Mouse (Mus musculus) lung, postnatal 0 days (tissue): ENCODE results near the gene Clec4n. TPM values are rescaled to one million over a fixed set of nuclear protein-coding genes. Genes with fewer than 3 reads are reported as not detected.
"Not testable (repeated sequence)": the region's sequence is repeated elsewhere in the genome, so short reads cannot be mapped to it uniquely, and the experiment has no call there.

Source experiments
- ATAC-seq: fragments of 200-750 bp; cut with Nextera tagmentation; 2 replicates; pipeline ENCODE4 v1.8.0; 2017; ENCODE audit warnings: moderate library complexity
- DNase-seq: peaks from one replicate; pipeline ENCODE4 v3.0.0-alpha.2; 2016; ENCODE audit warnings: low spot score
- H3K27ac ChIP-seq: fragments of 300-500 bp; sonication (generic); 2 replicates; pipeline ENCODE4 v1.5.1; 2014; ENCODE audit warnings: antibody characterized with exemption, mild to moderate bottlenecking, low read length, mixed read lengths
- H3K27me3 ChIP-seq: fragments of 300-500 bp; sonication (generic); replicated peaks from 2 replicates; pipeline ENCODE4 v1.6.1; 2014; ENCODE audit warnings: low read length, mixed read lengths; ENCODE audit not compliant: insufficient read depth
- H3K36me3 ChIP-seq: fragments of 300-500 bp; sonication (generic); 2 replicates; pipeline ENCODE4 v1.6.1; 2014; ENCODE audit warnings: low read length, mixed read lengths; ENCODE audit not compliant: insufficient read depth
- H3K4me1 ChIP-seq: fragments of 300-500 bp; sonication (generic); 2 replicates; pipeline ENCODE4 v1.6.1; 2014; ENCODE audit warnings: antibody characterized with exemption, low read depth, low read length, mixed read lengths; ENCODE audit not compliant: insufficient read depth
- H3K4me2 ChIP-seq: fragments of 300-500 bp; sonication (generic); replicated peaks from 2 replicates; pipeline ENCODE4 v1.6.1; 2014; ENCODE audit warnings: low read depth, mild to moderate bottlenecking, low read length, moderate library complexity, mixed read lengths
- H3K4me3 ChIP-seq: fragments of 300-500 bp; sonication (generic); 2 replicates; pipeline ENCODE4 v1.5.1; 2014; ENCODE audit warnings: low read depth, low read length
- H3K9ac ChIP-seq: fragments of 300-500 bp; sonication (generic); replicated peaks from 2 replicates; pipeline ENCODE4 v1.6.1; 2014; ENCODE audit warnings: low read depth, mild to moderate bottlenecking
- H3K9me3 ChIP-seq: fragments of 300-500 bp; sonication (generic); 2 replicates; pipeline ENCODE4 v1.6.1; 2016; ENCODE audit warnings: low read length, mixed read lengths
- CTCF ChIP-seq: IDR thresholded peaks from 2 replicates; pipeline ENCODE4 v1.5.1; 2016; ENCODE audit warnings: antibody characterized with exemption, mild to moderate bottlenecking
- EP300 ChIP-seq: IDR thresholded peaks from 2 replicates; pipeline ENCODE4 v1.6.1; 2016; ENCODE audit warnings: antibody characterized with exemption, mild to moderate bottlenecking, control low read depth
- WGBS: fragments of 180-500 bp; shearing (Covaris S2); extraction: QIAGEN DNeasy Blood & Tissue Kit; methylation state at CpG from one replicate; pipeline ENCODE4 v1.1.7; 2014; 5-methylcytosine and 5-hydroxymethylcytosine counted together
- polyA plus RNA-seq: library from polyadenylated mRNA; unstranded; fragments of >200 nt; fragmentation: Nextera tagmentation; extraction: Ambion mirVana; gene quantifications from 2 replicates; pipeline ENCODE4 v1.2.1, GENCODE M21; 2015

Clec4n gene
- polyA plus RNA-seq: 28.0 and 31.1 TPM in 2 replicates

DNA sequence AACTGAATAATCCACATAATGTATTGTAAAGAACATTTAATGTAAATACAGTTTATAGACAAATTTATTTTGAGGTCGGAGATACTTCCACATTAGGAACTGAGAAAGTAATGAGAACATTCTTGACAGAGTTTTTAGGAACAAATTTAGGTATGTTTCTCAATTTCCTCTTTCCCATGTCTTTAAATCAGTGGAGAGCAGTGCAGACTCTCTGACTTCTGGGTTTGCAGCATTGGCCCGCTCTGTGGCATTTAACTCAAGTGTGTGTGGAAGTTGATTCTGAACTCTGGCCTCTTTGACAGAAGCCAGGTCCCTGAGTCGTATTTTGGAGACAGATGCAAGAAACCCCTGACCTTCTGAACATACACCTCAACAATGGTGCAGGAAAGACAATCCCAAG is at the start of gene Clec4n:
TSS of gene Clec4n (plus strand) at position 200 of the 400 bp plus-strand sequence.
- TF ChIP-seq EP300 (no peak), CTCF (no peak)
- no peak within 1 kb of the TSS for H3K4me2 ChIP-seq
- H3K36me3 ChIP-seq: no peaks in the 10 kb centered on the region
- H3K4me1 ChIP-seq: no peaks in the 10 kb centered on the region
- no peak within 1 kb of the TSS for H3K27ac ChIP-seq
- DNase-seq: peak; percentile 14
- no peak for ATAC-seq
- WGBS: 47% methylated on average over 3 of the region's 3 CpGs
- no peaks in the 10 kb centered on the region for H3K27me3 ChIP-seq
- H3K9me3 ChIP-seq: no peaks in the 10 kb centered on the region
- no peak within 1 kb of the TSS for H3K9ac ChIP-seq
- no peak within 1 kb of the TSS for H3K4me3 ChIP-seq

DNA sequence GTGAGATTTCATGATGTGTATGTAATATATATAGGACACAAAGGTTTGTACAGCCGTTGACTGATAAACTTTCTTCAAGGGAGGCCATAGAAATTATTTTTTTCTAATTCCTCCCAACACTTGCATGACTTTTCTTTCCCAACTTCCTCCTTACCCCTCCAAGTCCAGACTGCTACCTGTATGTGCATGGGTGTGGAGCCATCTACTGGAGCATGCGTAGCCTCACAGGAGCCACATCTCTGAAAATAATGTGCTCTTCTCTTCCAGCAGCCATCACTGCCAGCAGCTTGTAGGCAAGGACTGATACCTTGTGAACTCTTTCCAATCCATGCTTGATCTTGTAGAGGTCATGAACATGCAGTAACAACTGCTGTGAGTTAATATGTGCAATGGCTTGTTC is 44.8 kb upstream of the Clec4n start:
- not testable (repeated sequence) for H3K36me3 ChIP-seq, H3K9me3 ChIP-seq, ATAC-seq, H3K4me1 ChIP-seq, DNase-seq, H3K9ac ChIP-seq, H3K27me3 ChIP-seq, H3K27ac ChIP-seq, H3K4me3 ChIP-seq, H3K4me2 ChIP-seq
- WGBS: 65% methylated on average over 2 of the region's 2 CpGs
- peak; percentile 15; the same call in 1 of the 2 replicates for TF ChIP-seq CTCF

DNA sequence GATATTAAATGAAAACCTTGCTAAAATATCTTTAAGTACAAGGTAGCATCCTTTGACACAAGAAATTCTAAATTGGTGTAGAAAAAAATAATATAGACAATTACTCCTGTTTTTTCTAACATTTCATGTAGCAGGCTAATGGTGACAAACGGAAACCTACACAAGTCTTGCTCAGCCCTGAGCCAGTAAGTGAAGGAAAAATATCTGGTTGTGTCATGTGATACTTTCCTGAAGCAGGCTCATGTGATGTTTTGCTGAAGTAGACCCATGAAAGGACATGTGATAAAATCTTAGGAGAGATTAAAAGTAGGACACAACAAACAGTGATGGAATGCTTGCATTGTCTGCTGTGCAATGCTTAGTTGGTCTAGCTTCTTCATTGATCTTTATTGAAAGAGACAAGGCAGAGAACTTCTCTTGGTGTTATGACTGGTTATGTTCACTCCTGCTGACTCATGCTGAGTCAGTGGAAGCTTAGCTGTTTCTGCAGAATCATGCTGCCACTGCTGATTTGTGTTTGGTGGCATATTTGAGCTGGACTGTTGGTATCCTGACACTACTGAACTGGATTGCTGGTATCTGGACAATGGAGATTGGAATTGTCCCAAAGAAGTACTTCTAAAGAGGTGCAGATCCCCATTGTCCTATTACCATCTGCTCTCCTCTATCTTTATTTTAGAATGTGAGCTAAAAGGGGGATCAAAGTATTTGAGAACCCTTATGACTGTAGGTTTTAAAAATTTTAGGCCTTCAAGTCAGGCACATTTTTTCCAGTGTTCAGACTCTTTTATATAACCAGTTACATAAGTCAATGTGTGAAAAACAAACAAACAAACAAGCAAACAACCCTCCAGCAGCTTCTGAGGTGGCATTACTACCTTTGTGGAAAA is 22.2 kb upstream of the Clec4n start:
- no peak overlapping the region for H3K27ac ChIP-seq
- TF ChIP-seq CTCF (no peak), EP300 (no peak)
- H3K9ac ChIP-seq: no peak overlapping the region
- no peaks in the 10 kb centered on the region for H3K4me1 ChIP-seq
- H3K4me3 ChIP-seq: no peak overlapping the region
- ATAC-seq (no peak), DNase-seq (no peak)
- H3K27me3 ChIP-seq: no peaks in the 10 kb centered on the region
- no peak overlapping the region for H3K4me2 ChIP-seq
- no peaks in the 10 kb centered on the region for H3K36me3 ChIP-seq
- 78% methylated on average over 1 of the region's 1 CpGs for WGBS
- H3K9me3 ChIP-seq: no peaks in the 10 kb centered on the region

DNA sequence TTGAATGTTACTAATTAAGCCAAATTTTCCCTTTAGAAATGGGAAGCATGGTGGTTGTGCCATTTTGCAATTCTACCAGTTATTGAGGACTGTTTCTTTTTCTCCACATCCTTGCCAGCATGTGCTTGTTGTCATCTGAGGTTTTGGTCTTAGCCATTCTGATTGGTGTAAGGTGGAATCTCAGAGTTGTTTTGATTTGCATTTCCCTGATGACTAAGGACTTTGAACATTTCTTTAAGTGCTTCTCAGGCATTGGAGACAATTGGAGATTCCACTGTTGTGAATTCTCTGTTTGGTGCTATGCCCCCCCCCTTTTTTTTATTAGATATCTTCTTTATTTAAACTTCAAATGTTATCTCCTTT is 21.6 kb upstream of the Clec4n start:
- not testable (repeated sequence) for H3K9me3 ChIP-seq, H3K4me2 ChIP-seq, H3K9ac ChIP-seq, ATAC-seq, H3K4me1 ChIP-seq, H3K27ac ChIP-seq, H3K4me3 ChIP-seq, H3K36me3 ChIP-seq, DNase-seq, H3K27me3 ChIP-seq

DNA sequence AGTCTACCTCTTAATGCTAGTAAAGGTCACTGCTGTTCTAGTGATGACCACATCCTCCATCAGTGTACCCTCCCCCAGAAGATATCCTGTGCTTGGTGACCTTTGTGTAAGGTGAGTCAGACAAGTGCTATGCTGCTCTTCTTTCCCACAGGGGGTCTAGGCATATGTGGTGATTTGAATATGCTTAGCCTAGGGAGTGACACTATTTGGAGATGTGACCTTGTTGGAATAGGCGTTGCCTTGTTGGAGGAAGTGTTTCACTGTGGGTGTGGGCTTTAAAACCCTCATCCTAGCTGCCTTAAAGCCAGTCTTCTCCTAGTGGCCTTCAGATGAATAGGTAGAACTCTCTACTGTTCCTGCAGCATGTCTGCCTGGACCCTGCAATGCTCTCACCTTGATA is 17.9 kb upstream of the Clec4n start:
- Histone ChIP-seq H3K4me1 (no peaks in the 10 kb centered on the region), H3K36me3 (no peaks in the 10 kb centered on the region), H3K4me3 (no peak overlapping the region), H3K27ac (no peak overlapping the region), H3K9ac (no peak overlapping the region), H3K9me3 (no peaks in the 10 kb centered on the region), H3K27me3 (no peaks in the 10 kb centered on the region), H3K4me2 (no peak overlapping the region)
- 55% methylated on average over 1 of the region's 1 CpGs for WGBS
- TF ChIP-seq CTCF (no peak), EP300 (no peak)
- ATAC-seq (no peak), DNase-seq (no peak)

DNA sequence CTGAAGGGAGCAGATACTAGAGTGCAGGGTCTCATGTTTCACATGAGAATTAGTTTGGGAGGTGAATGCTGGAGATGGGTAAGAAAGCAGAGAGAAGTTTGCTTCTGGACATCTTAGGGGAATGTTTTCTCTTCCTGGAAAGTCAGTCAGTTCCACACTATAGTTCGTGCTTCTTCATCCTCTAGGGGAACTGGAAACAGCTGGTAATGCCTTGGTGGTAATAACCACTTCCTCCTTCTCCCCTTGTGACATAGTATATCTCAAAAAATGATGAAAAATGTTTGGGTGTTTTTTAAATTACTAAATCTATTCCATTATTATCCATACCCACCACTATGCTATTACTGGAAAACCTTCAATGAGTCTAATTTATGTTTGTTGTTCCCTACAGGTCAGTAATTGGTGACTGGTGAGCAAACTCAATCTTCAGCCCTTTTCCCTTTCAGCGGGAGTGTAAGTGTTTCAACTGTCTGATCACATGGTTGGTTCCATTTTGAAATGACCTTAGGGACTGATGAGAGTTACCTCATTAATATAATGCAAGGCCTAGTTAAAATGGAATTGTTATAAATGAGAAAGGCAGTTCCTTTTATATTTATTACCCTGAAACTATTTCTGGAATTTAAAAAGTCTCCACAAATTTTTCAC is 2.0 kb upstream of the Clec4n start:
- DNase-seq: peak; percentile 18
- H3K27ac ChIP-seq: no peak overlapping the region
- 54% methylated on average over 2 of the region's 2 CpGs for WGBS
- H3K9ac ChIP-seq: no peak overlapping the region
- no peak for ATAC-seq
- H3K4me2 ChIP-seq: no peak overlapping the region
- H3K36me3 ChIP-seq: no peaks in the 10 kb centered on the region
- no peaks in the 10 kb centered on the region for H3K27me3 ChIP-seq
- no peaks in the 10 kb centered on the region for H3K4me1 ChIP-seq
- H3K4me3 ChIP-seq: no peak overlapping the region
- no peak for TF ChIP-seq EP300
- no peak for TF ChIP-seq CTCF
- H3K9me3 ChIP-seq: no peaks in the 10 kb centered on the region
